Mouse (Mus musculus) MEL (cell line): ENCODE data around the gene Cbx3.

Source experiments
- CTCF ChIP-seq, 3 experiments: IDR thresholded peaks in 2 of 3; conservative IDR thresholded peaks in 1 of 3; 2 replicates each; pipeline ENCODE4 v1.5.1; 2011 to 2012; ENCODE audit warnings: low read length in 3 of 3, low read depth in 2 of 3, mild to moderate bottlenecking in 2 of 3, improper control_type of control experiment in 1 of 3, inconsistent platforms in 1 of 3, mixed read lengths in 1 of 3, moderate library complexity in 1 of 3; ENCODE audit not compliant: control insufficient read depth in 1 of 3, insufficient read depth in 1 of 3, poor library complexity in 1 of 3, severe bottlenecking in 1 of 3
- EP300 ChIP-seq, 2 experiments: IDR thresholded peaks; 2 replicates each; pipeline ENCODE4 v1.6.1; 2011; ENCODE audit warnings: improper control_type of control experiment in 2 of 2, low read length in 2 of 2, low read depth in 1 of 2, mild to moderate bottlenecking in 1 of 2
- JUND ChIP-seq: IDR thresholded peaks from 2 replicates; pipeline ENCODE4 v1.6.1; 2011; ENCODE audit warnings: low read depth, mild to moderate bottlenecking, improper control_type of control experiment, low read length
- MAFK ChIP-seq: IDR thresholded peaks from 2 replicates; pipeline ENCODE4 v1.6.1; 2011; ENCODE audit warnings: low read depth, mild to moderate bottlenecking, low read length, improper control_type of control experiment, borderline replicate concordance

- TF ChIP-seq EP300 (IDR thresholded peaks at IDR 0.05; ENCODE audit: low read depth in 1 of 2, low read length in 2 of 2) (no peak), JUND (no peak), MAFK (no peak), CTCF (IDR thresholded peaks at IDR 0.05 in 2 of 3, conservative IDR thresholded peaks at IDR 0.05 in 1 of 3; ENCODE audit: control insufficient read depth in 1 of 3, insufficient read depth in 1 of 3, low read depth in 2 of 3, low read length in 3 of 3, poor library complexity in 1 of 3, severe bottlenecking in 1 of 3) (peak; percentile 76 to 89 (median 83))
These were observed 39.9 kb downstream of the Cbx3 start for GRCm38 (mm10) chr6:51510094-51510493.
